Mouse (Mus musculus) erythroblast, embryonic 14.5 days (primary cell): ENCODE measurements around the gene Cgas.

Experiments
- GATA1 ChIP-seq: IDR thresholded peaks from 2 replicates; pipeline ENCODE4 v1.6.1; 2012; ENCODE audit warnings: low read length, inconsistent platforms, mixed read lengths
- TAL1 ChIP-seq: IDR thresholded peaks from 3 replicates; pipeline ENCODE4 v1.6.1; 2012; ENCODE audit warnings: low read length, inconsistent platforms, mixed read lengths

- TF ChIP-seq GATA1: no peak
- no peak for TF ChIP-seq TAL1
Observed at GRCm38 (mm10) chr9:78476531-78477020, 33.5 kb upstream of the Cgas start.
